Mouse (Mus musculus) olfactory bulb, adult 2 months (tissue): ENCODE data around the gene Gm20481.
"Not testable (repeated sequence)": the region's sequence is repeated elsewhere in the genome, so short reads cannot be mapped to it uniquely, and the experiment has no call there.

Experiments
- CTCF ChIP-seq: fragments of 200-500 bp; IDR thresholded peaks from 2 replicates; pipeline ENCODE4 v1.5.1; 2012; ENCODE audit warnings: low read depth, mild to moderate bottlenecking, low read length, moderate library complexity; ENCODE audit not compliant: insufficient read depth
- POLR2A ChIP-seq: fragments of 200-500 bp; IDR thresholded peaks from 2 replicates; pipeline ENCODE4 v1.6.1; 2012; ENCODE audit warnings: mild to moderate bottlenecking, low read depth, low read length, moderate library complexity; ENCODE audit not compliant: insufficient read depth

- TF ChIP-seq CTCF, POLR2A: not testable (repeated sequence)
Measured at GRCm38 (mm10) chr17:34999871-35000716, 30.4 kb downstream of the Gm20481 start.
